Mouse (Mus musculus): Measurements from ENCODE around the gene Ddah2.

GRCm38 (mm10) chr17:35104754-35105153, 45.9 kb downstream of the Ddah2 start:
- TF ChIP-seq CTCF (IDR thresholded peaks at IDR 0.05; ENCODE audit: borderline replicate concordance, insufficient read depth, low read depth, low read length) (no peak), POLR2A (IDR thresholded peaks at IDR 0.05; ENCODE audit: borderline replicate concordance, insufficient read depth, low read length) (no peak)

Data from cerebellum, adult 2 months (tissue).